Mouse (Mus musculus) CH12.LX (cell line): ENCODE data around the gene Ccdc81. TPM values are rescaled to one million over a fixed set of nuclear protein-coding genes. Genes with fewer than 3 reads are reported as not detected.
A peak's percentile ranks its signal among the peaks of the same experiment; 100 is the strongest.

Experiments used
- DNase-seq: peaks from one replicate; pipeline ENCODE4 v3.0.0-alpha.2; 2013; ENCODE audit errors: extremely low read depth
- H3K27ac ChIP-seq: 2 replicates; pipeline ENCODE4 v1.5.1; 2012; ENCODE audit warnings: low read depth, mild to moderate bottlenecking, control low read depth, moderate library complexity; ENCODE audit not compliant: insufficient read depth
- H3K27me3 ChIP-seq: replicated peaks from 2 replicates; pipeline ENCODE3; 2012; ENCODE audit warnings: inconsistent platforms
- H3K36me3 ChIP-seq, 2 experiments: replicated peaks in 1 of 2; 2 replicates each; pipeline versions ENCODE3 to v1.6.1; 2012; ENCODE audit warnings: inconsistent platforms in 1 of 2, low read length in 1 of 2, mild to moderate bottlenecking in 1 of 2, mixed read lengths in 1 of 2, moderate library complexity in 1 of 2; ENCODE audit not compliant: control insufficient read depth in 1 of 2, insufficient read depth in 1 of 2
- H3K4me1 ChIP-seq, 2 experiments: 2 replicates each; pipeline ENCODE4 v1.6.1; 2012; ENCODE audit warnings: inconsistent platforms in 1 of 2, moderate library complexity in 1 of 2; ENCODE audit not compliant: insufficient read depth in 2 of 2, control insufficient read depth in 1 of 2
- H3K4me2 ChIP-seq: 2 replicates; pipeline ENCODE4 v1.6.1; 2012; ENCODE audit warnings: low read depth, mild to moderate bottlenecking, control low read depth; ENCODE audit not compliant: poor library complexity, insufficient read depth, severe bottlenecking
- H3K4me3 ChIP-seq, 3 experiments: fragments of 150-350 bp in 1 of 3; sonication (generic) in 1 of 3; replicated peaks in 1 of 3; 2 replicates each; pipeline versions ENCODE3 to v1.5.1; 2011 to 2012; ENCODE audit warnings: low read depth in 2 of 3, low read length in 2 of 3, mild to moderate bottlenecking in 2 of 3, moderate library complexity in 2 of 3, control low read depth in 1 of 3, improper control_type of control experiment in 1 of 3, inconsistent platforms in 1 of 3, mixed read lengths in 1 of 3; ENCODE audit not compliant: poor library complexity in 1 of 3
- H3K79me2 ChIP-seq: replicated peaks from 2 replicates; pipeline ENCODE4 v1.6.1; 2012; ENCODE audit warnings: mild to moderate bottlenecking, moderate library complexity; ENCODE audit not compliant: control insufficient read depth, poor library complexity, insufficient read depth, severe bottlenecking; ENCODE audit errors: extremely low read depth
- H3K9ac ChIP-seq: 2 replicates; pipeline ENCODE4 v1.6.1; 2012; ENCODE audit warnings: low read depth, mild to moderate bottlenecking, control low read depth, moderate library complexity; ENCODE audit not compliant: insufficient read depth
- H3K9me3 ChIP-seq: replicated peaks from 2 replicates; pipeline ENCODE3; 2012; ENCODE audit warnings: low read length, inconsistent platforms, mixed read lengths
- CTCF ChIP-seq, 2 experiments: IDR thresholded peaks in 1 of 2; conservative IDR thresholded peaks in 1 of 2; 2 replicates each; pipeline ENCODE4 v1.5.1; 2011 to 2012; ENCODE audit warnings: low read depth in 2 of 2, low read length in 2 of 2, improper control_type of control experiment in 1 of 2, inconsistent platforms in 1 of 2, mild to moderate bottlenecking in 1 of 2, moderate library complexity in 1 of 2
- ELF1 ChIP-seq: IDR thresholded peaks from 2 replicates; pipeline ENCODE4 v1.6.1; 2014; ENCODE audit warnings: low read depth, mild to moderate bottlenecking, inconsistent platforms, low read length, improper control_type of control experiment
- EP300 ChIP-seq: IDR thresholded peaks from 2 replicates; pipeline ENCODE4 v1.6.1; 2011; ENCODE audit warnings: low read length, improper control_type of control experiment
- GABPA ChIP-seq: IDR thresholded peaks from 2 replicates; pipeline ENCODE4 v1.6.1; 2012; ENCODE audit warnings: low read depth, low read length, improper control_type of control experiment, inconsistent platforms; ENCODE audit not compliant: insufficient replicate concordance
- HCFC1 ChIP-seq: IDR thresholded peaks from 2 replicates; pipeline ENCODE4 v1.6.1; 2012; ENCODE audit warnings: low read depth, mild to moderate bottlenecking, inconsistent platforms, low read length, improper control_type of control experiment
- IRF4 ChIP-seq: IDR thresholded peaks from 2 replicates; pipeline ENCODE4 v1.6.1; 2014; ENCODE audit warnings: low read depth, mild to moderate bottlenecking, inconsistent platforms, low read length, improper control_type of control experiment
- MAZ ChIP-seq: IDR thresholded peaks from 2 replicates; pipeline ENCODE4 v1.6.1; 2012; ENCODE audit warnings: low read depth, mild to moderate bottlenecking, inconsistent platforms, low read length, improper control_type of control experiment, moderate library complexity
- SIN3A ChIP-seq: IDR thresholded peaks from 2 replicates; pipeline ENCODE4 v1.6.1; 2012; ENCODE audit warnings: low read length, improper control_type of control experiment, inconsistent platforms
- USF2 ChIP-seq: conservative IDR thresholded peaks from 2 replicates; pipeline ENCODE4 v1.6.1; 2011; ENCODE audit warnings: low read depth, low read length, improper control_type of control experiment
- ZMIZ1 ChIP-seq: IDR thresholded peaks from 2 replicates; pipeline ENCODE4 v1.6.1; 2012; ENCODE audit warnings: low read depth, mild to moderate bottlenecking, inconsistent platforms, low read length, improper control_type of control experiment
- ZNF384 ChIP-seq: IDR thresholded peaks from 2 replicates; pipeline ENCODE4 v1.6.1; 2012; ENCODE audit warnings: low read depth, low read length, improper control_type of control experiment, inconsistent platforms
- dilution Hi-C: fragments of 300-500 bp; cut with MboI; formaldehyde crosslinking; loops from 2 replicates; pipeline ENCODE4 v1.14.3; 2020; ENCODE audit warnings: low sequenced_read_pairs; ENCODE audit not compliant: extremely low pct_unique_long_range_greater_than_20kb, extremely low pct_ligation_motif_present
- in situ Hi-C: fragments of 300-500 bp; cut with MboI; formaldehyde crosslinking; loops from 3 replicates; pipeline ENCODE4 v1.14.3; 2019; ENCODE audit warnings: low sequenced_read_pairs, low pct_ligation_motif_present, low pct_unique_long_range_greater_than_20kb, mixed read lengths
- polyA plus RNA-seq: library from polyadenylated mRNA; unstranded; fragments of >175 nt; gene quantifications from 2 replicates; pipeline ENCODE4 v1.2.1, GENCODE M21; 2012; ENCODE audit warnings: low read depth; ENCODE audit not compliant: insufficient read length
- total RNA-seq, 2 experiments: library from RNA; depleted of rRNA; stranded (reverse); fragments of 300-350 nt in 1 of 2; fragments of >200 nt in 1 of 2; gene quantifications; 2 replicates each; pipeline ENCODE4 v1.2.3; 2012 to 2014

Ccdc81 gene
- total and polyA plus RNA-seq, 3 experiments = not detected

GRCm38 (mm10) chr7:89884551-89884950 lies 18.9 kb downstream of the Ccdc81 start:
- Histone ChIP-seq H3K4me2 (no peak overlapping the region; the same call in 1 of the 2 replicates), H3K9ac (no peak overlapping the region), H3K79me2 (no peaks in the 10 kb centered on the region), H3K4me3 (no peak overlapping the region), H3K36me3 (no peaks in the 10 kb centered on the region), H3K27ac (no peak overlapping the region), H3K4me1 (peaks cover 0 to 4% of the 10 kb centered on the region in 2 experiments; a peak in 2 of 4 replicates)
- dilution Hi-C loops (no loop called here), in situ Hi-C loops (no loop called here)
- no peak for DNase-seq
- no peak for TF ChIP-seq CTCF (conservative IDR thresholded peaks at IDR 0.05 in 1 of 2, IDR thresholded peaks at IDR 0.05 in 1 of 2; ENCODE audit: low read depth in 2 of 2, low read length in 2 of 2)
- no peak for TF ChIP-seq USF2
- TF ChIP-seq MAZ = no peak
- TF ChIP-seq, all 38 proteins: peak for 0
- Histone ChIP-seq H3K9me3 (no peaks in the 10 kb centered on the region), H3K27me3 (no peaks in the 10 kb centered on the region)

GRCm38 (mm10) chr7:89879686-89880085 lies 23.7 kb downstream of the Ccdc81 start:
- Histone ChIP-seq H3K27ac (no peak overlapping the region), H3K4me1 (peaks cover 0 to 6% of the 10 kb centered on the region in 2 experiments; a peak in 1 of 4 replicates), H3K4me2 (no peak overlapping the region), H3K9ac (no peak overlapping the region), H3K27me3 (no peaks in the 10 kb centered on the region), H3K9me3 (no peaks in the 10 kb centered on the region), H3K79me2 (no peaks in the 10 kb centered on the region), H3K36me3 (no peaks in the 10 kb centered on the region), H3K4me3 (no peak overlapping the region)
- peak; percentile 64 for TF ChIP-seq ZNF384
- no peak for TF ChIP-seq SIN3A
- TF ChIP-seq HCFC1 = no peak
- TF ChIP-seq ZMIZ1 = no peak
- in situ Hi-C loops (no loop called here), dilution Hi-C loops (no loop called here)
- DNase-seq = peak; percentile 17

- no peak for DNase-seq
- H3K27ac ChIP-seq = no peak overlapping the region
- dilution Hi-C loops (no loop called here), in situ Hi-C loops (no loop called here)
- TF ChIP-seq EP300 = no peak
- no peak for TF ChIP-seq GABPA
- TF ChIP-seq IRF4 = no peak
- TF ChIP-seq ELF1 = no peak
- H3K4me1 ChIP-seq = peaks cover 0 to 3% of the 10 kb centered on the region in 2 experiments; a peak in 1 of 4 replicates
- no peaks in the 10 kb centered on the region for H3K36me3 ChIP-seq
- H3K4me2 ChIP-seq = no peak overlapping the region
- H3K27me3 ChIP-seq = no peaks in the 10 kb centered on the region
- H3K4me3 ChIP-seq = no peak overlapping the region
- H3K9ac ChIP-seq = no peak overlapping the region
- no peaks in the 10 kb centered on the region for H3K9me3 ChIP-seq
- no peaks in the 10 kb centered on the region for H3K79me2 ChIP-seq
Observed at GRCm38 (mm10) chr7:89867221-89867620, 36.2 kb downstream of the Ccdc81 start.
